Mouse (Mus musculus): ENCODE data around the gene Eln. TPM values are rescaled to one million over a fixed set of nuclear protein-coding genes. Genes with fewer than 3 reads are reported as not detected.
A peak's percentile ranks its signal among the peaks of the same experiment; 100 is the strongest.

Eln gene
- polyA plus RNA-seq, 1 experiment from 2014 or later = 72.4 TPM

DNA sequence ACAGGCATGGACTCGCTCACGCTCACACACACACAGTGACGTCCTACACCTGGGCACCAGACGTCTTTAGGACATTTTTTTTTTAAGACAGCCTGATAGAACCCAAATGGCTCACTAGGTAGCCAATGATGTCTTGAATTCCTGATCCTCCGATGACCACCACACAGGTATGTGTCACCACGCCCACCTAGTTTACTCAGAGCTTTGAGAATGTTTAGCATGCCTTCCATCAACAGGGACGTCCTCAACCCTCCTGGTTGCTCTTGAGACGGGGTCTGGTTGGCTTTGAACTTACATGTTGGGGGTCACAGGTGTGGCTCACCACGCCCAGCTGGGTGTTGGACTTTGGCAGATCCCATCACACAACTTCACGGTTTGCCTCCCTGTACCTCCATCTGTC, 922 bp downstream of the Eln start:
- 0 out of 2 replicates have a peak, but pooled peaks cover 3% of the 10 kb centered on the region for H3K27me3 ChIP-seq (replicated peaks; ENCODE audit: control insufficient read depth, insufficient read depth, low read length)
- H3K4me1 ChIP-seq (replicated peaks; ENCODE audit: control insufficient read depth, insufficient read depth, low read length) = no peaks in the 10 kb centered on the region; the same call in 1 of the 2 replicates
- ATAC-seq = no peak
- WGBS = 47% methylated on average over 10 of the region's 10 CpGs
- no peaks in the 10 kb centered on the region for H3K9me3 ChIP-seq (ENCODE audit: control insufficient read depth)
- TF ChIP-seq CTCF (IDR thresholded peaks at IDR 0.05; ENCODE audit: low read depth) = no peak
- no peak overlapping the region for H3K27ac ChIP-seq (ENCODE audit: low read depth, low read length)
- H3K4me2 ChIP-seq (replicated peaks; ENCODE audit: low read depth) = peak overlapping the region; percentile 67
- no peak overlapping the region for H3K9ac ChIP-seq (ENCODE audit: low read depth, low read length)
- H3K36me3 ChIP-seq (ENCODE audit: control insufficient read depth, insufficient read depth) = no peaks in the 10 kb centered on the region
- no peak overlapping the region for H3K4me3 ChIP-seq (ENCODE audit: low read depth, low read length)

- TF ChIP-seq CTCF (IDR thresholded peaks at IDR 0.05; ENCODE audit: low read depth) = no peak
- no peaks in the 10 kb centered on the region; the same call in 1 of the 2 replicates for H3K4me1 ChIP-seq (replicated peaks; ENCODE audit: control insufficient read depth, insufficient read depth, low read length)
- H3K9me3 ChIP-seq (ENCODE audit: control insufficient read depth) = no peaks in the 10 kb centered on the region
- no peak overlapping the region for H3K9ac ChIP-seq (ENCODE audit: low read depth, low read length)
- H3K27ac ChIP-seq (ENCODE audit: low read depth, low read length) = no peak overlapping the region
- H3K36me3 ChIP-seq (ENCODE audit: control insufficient read depth, insufficient read depth) = no peaks in the 10 kb centered on the region
- no peak overlapping the region for H3K4me3 ChIP-seq (ENCODE audit: low read depth, low read length)
- ATAC-seq = no peak
- 0 out of 2 replicates have a peak, but pooled peaks cover 3% of the 10 kb centered on the region for H3K27me3 ChIP-seq (replicated peaks; ENCODE audit: control insufficient read depth, insufficient read depth, low read length)
- 74% methylated on average over 3 of the region's 3 CpGs for WGBS
- no peak overlapping the region for H3K4me2 ChIP-seq (replicated peaks; ENCODE audit: low read depth)
Observed at GRCm38 (mm10) chr5:134745801-134746200, 1.3 kb downstream of the Eln start.

GRCm38 (mm10) chr5:134745000-134745399, 2.1 kb downstream of the Eln start:
- ATAC-seq = no peak
- Histone ChIP-seq H3K27ac (ENCODE audit: low read depth, low read length) (no peak overlapping the region), H3K9ac (ENCODE audit: low read depth, low read length) (no peak overlapping the region), H3K9me3 (ENCODE audit: control insufficient read depth) (no peaks in the 10 kb centered on the region), H3K4me2 (replicated peaks; ENCODE audit: low read depth) (no peak overlapping the region), H3K4me1 (replicated peaks; ENCODE audit: control insufficient read depth, insufficient read depth, low read length) (no peaks in the 10 kb centered on the region; the same call in 1 of the 2 replicates), H3K4me3 (ENCODE audit: low read depth, low read length) (no peak overlapping the region), H3K36me3 (ENCODE audit: control insufficient read depth, insufficient read depth) (no peaks in the 10 kb centered on the region), H3K27me3 (replicated peaks; ENCODE audit: control insufficient read depth, insufficient read depth, low read length) (0 out of 2 replicates have a peak, but pooled peaks cover 3% of the 10 kb centered on the region)
- no peak for TF ChIP-seq CTCF (IDR thresholded peaks at IDR 0.05; ENCODE audit: low read depth)
- 82% methylated on average over 3 of the region's 3 CpGs for WGBS

DNA sequence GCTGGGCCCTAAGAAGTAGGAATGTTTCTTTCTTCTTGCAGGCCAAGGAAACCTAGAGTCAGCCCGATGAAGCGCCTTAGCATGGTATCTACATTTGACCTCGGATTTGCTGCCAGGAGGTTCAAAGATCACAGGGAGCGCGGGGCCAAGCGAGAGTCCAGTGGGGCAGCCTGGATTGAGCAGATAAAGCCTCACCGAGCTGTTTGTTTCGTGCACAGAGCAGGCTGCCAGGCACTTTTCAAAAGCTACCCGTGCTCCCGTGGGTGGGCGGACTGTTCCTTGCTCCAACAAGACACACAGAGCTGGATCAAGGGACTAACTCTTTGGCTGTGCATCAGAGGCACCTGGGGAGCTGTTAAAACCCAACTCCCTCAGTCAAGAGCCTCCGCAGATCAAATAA, 3.1 kb downstream of the Eln start:
- Histone ChIP-seq H3K27me3 (replicated peaks; ENCODE audit: control insufficient read depth, insufficient read depth, low read length) (0 out of 2 replicates have a peak, but pooled peaks cover 3% of the 10 kb centered on the region), H3K4me1 (replicated peaks; ENCODE audit: control insufficient read depth, insufficient read depth, low read length) (no peaks in the 10 kb centered on the region; the same call in 1 of the 2 replicates), H3K9me3 (ENCODE audit: control insufficient read depth) (no peaks in the 10 kb centered on the region), H3K4me2 (replicated peaks; ENCODE audit: low read depth) (peak overlapping the region; percentile 6; the same call in 1 of the 2 replicates), H3K36me3 (ENCODE audit: control insufficient read depth, insufficient read depth) (no peaks in the 10 kb centered on the region), H3K27ac (ENCODE audit: low read depth, low read length) (peak overlapping the region; percentile 60; the same call in 1 of the 2 replicates), H3K9ac (ENCODE audit: low read depth, low read length) (no peak overlapping the region), H3K4me3 (ENCODE audit: low read depth, low read length) (no peak overlapping the region)
- TF ChIP-seq CTCF (IDR thresholded peaks at IDR 0.05; ENCODE audit: low read depth) = no peak
- ATAC-seq = no peak
- WGBS = 36% methylated on average over 12 of the region's 12 CpGs

DNA sequence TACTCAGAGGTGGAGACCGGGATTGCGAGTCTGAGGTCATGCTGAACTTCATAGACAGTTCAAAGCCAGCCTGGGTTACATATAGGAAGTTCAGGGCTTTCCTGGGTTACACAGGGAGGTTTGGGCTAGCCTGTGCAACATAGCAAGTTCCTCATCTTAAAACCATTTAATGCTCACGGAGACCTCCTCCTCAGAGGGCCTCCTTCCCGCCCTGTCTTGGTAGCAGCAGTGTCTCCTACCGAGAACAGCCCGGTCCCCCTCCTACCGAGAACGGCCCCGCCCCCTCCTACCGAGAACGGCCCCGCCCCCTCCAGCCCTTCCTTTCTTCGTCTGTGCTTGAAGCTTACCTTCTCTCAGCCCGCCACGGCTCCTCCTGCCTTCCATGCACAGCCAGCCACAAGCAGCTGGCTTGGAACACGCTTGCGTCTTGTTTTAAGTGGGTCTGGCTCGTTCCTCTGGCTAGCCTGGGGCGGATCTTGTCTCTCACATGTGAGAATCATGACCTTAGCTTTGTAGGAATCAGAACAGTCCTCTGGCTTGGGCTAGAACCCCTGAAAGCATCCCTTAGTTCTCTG, 4.8 kb downstream of the Eln start:
- no peaks in the 10 kb centered on the region for H3K9me3 ChIP-seq (ENCODE audit: control insufficient read depth)
- no peaks in the 10 kb centered on the region for H3K27me3 ChIP-seq (replicated peaks; ENCODE audit: control insufficient read depth, insufficient read depth, low read length)
- ATAC-seq = no peak
- no peak overlapping the region for H3K9ac ChIP-seq (ENCODE audit: low read depth, low read length)
- WGBS = 16% methylated on average over 17 of the region's 19 CpGs
- no peak overlapping the region for H3K4me3 ChIP-seq (ENCODE audit: low read depth, low read length)
- no peak for TF ChIP-seq CTCF (IDR thresholded peaks at IDR 0.05; ENCODE audit: low read depth)
- H3K4me2 ChIP-seq (replicated peaks; ENCODE audit: low read depth) = peak overlapping the region; percentile 3; the same call in 1 of the 2 replicates
- H3K4me1 ChIP-seq (replicated peaks; ENCODE audit: control insufficient read depth, insufficient read depth, low read length) = no peaks in the 10 kb centered on the region; the same call in 1 of the 2 replicates
- H3K36me3 ChIP-seq (ENCODE audit: control insufficient read depth, insufficient read depth) = no peaks in the 10 kb centered on the region
- no peak overlapping the region for H3K27ac ChIP-seq (ENCODE audit: low read depth, low read length)

GRCm38 (mm10) chr5:134740501-134741341, 6.4 kb downstream of the Eln start:
- no peaks in the 10 kb centered on the region for H3K27me3 ChIP-seq (replicated peaks; ENCODE audit: control insufficient read depth, insufficient read depth, low read length)
- no peaks in the 10 kb centered on the region for H3K9me3 ChIP-seq (ENCODE audit: control insufficient read depth)
- H3K4me2 ChIP-seq (replicated peaks; ENCODE audit: low read depth) = no peak overlapping the region
- WGBS = 62% methylated on average over 11 of the region's 11 CpGs
- TF ChIP-seq CTCF (IDR thresholded peaks at IDR 0.05; ENCODE audit: low read depth) = no peak
- no peaks in the 10 kb centered on the region for H3K36me3 ChIP-seq (ENCODE audit: control insufficient read depth, insufficient read depth)
- no peak for ATAC-seq
- no peak overlapping the region for H3K27ac ChIP-seq (ENCODE audit: low read depth, low read length)
- no peak overlapping the region for H3K4me3 ChIP-seq (ENCODE audit: low read depth, low read length)
- H3K9ac ChIP-seq (ENCODE audit: low read depth, low read length) = no peak overlapping the region
- no peaks in the 10 kb centered on the region; the same call in 1 of the 2 replicates for H3K4me1 ChIP-seq (replicated peaks; ENCODE audit: control insufficient read depth, insufficient read depth, low read length)

Data from intestine, postnatal 0 days (tissue).